Mouse (Mus musculus): ENCODE data around the gene Rbpjl.

DNA sequence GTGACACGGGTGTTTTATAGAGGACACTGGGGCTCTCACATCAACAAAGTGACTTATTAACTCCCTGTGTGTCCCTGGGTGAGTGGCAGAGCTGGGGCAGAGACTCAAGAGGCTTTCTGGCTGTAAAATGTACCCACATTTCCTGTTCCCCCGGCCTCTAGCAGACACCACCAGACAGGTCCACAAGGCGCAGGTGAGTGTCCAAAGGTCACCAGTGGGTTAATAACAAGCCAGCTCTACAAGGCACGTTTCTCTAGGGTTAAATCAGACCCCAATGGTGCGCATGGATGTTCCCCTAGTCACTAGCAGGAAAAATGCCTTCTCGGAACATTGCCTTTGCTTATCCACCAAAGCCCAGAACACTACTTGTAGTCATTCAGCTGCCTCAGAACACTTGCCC is 34.8 kb downstream of the Rbpjl start:
- TF ChIP-seq CTCF (IDR thresholded peaks at IDR 0.05; ENCODE audit: borderline replicate concordance, insufficient read depth, low read length) (no peak), POLR2A (IDR thresholded peaks at IDR 0.05; ENCODE audit: low read depth, low read length) (no peak)
